Mouse (Mus musculus) CH12.LX (cell line): Measurements from ENCODE around the gene Tead1. TPM values are rescaled to one million over a fixed set of nuclear protein-coding genes. Genes with fewer than 3 reads are reported as not detected.

ENCODE experiments used
- DNase-seq: peaks from one replicate; pipeline ENCODE4 v3.0.0-alpha.2; 2013; ENCODE audit errors: extremely low read depth
- H3K27ac ChIP-seq: 2 replicates; pipeline ENCODE4 v1.5.1; 2012; ENCODE audit warnings: low read depth, mild to moderate bottlenecking, control low read depth, moderate library complexity; ENCODE audit not compliant: insufficient read depth
- H3K27me3 ChIP-seq: replicated peaks from 2 replicates; pipeline ENCODE3; 2012; ENCODE audit warnings: inconsistent platforms
- H3K36me3 ChIP-seq, 2 experiments: replicated peaks in 1 of 2; 2 replicates each; pipeline versions ENCODE3 to v1.6.1; 2012; ENCODE audit warnings: inconsistent platforms in 1 of 2, low read length in 1 of 2, mild to moderate bottlenecking in 1 of 2, mixed read lengths in 1 of 2, moderate library complexity in 1 of 2; ENCODE audit not compliant: control insufficient read depth in 1 of 2, insufficient read depth in 1 of 2
- H3K4me1 ChIP-seq, 2 experiments: 2 replicates each; pipeline ENCODE4 v1.6.1; 2012; ENCODE audit warnings: inconsistent platforms in 1 of 2, moderate library complexity in 1 of 2; ENCODE audit not compliant: insufficient read depth in 2 of 2, control insufficient read depth in 1 of 2
- H3K4me2 ChIP-seq: 2 replicates; pipeline ENCODE4 v1.6.1; 2012; ENCODE audit warnings: low read depth, mild to moderate bottlenecking, control low read depth; ENCODE audit not compliant: poor library complexity, insufficient read depth, severe bottlenecking
- H3K4me3 ChIP-seq, 3 experiments: fragments of 150-350 bp in 1 of 3; sonication (generic) in 1 of 3; replicated peaks in 1 of 3; 2 replicates each; pipeline versions ENCODE3 to v1.5.1; 2011 to 2012; ENCODE audit warnings: low read depth in 2 of 3, low read length in 2 of 3, mild to moderate bottlenecking in 2 of 3, moderate library complexity in 2 of 3, control low read depth in 1 of 3, improper control_type of control experiment in 1 of 3, inconsistent platforms in 1 of 3, mixed read lengths in 1 of 3; ENCODE audit not compliant: poor library complexity in 1 of 3
- H3K79me2 ChIP-seq: replicated peaks from 2 replicates; pipeline ENCODE4 v1.6.1; 2012; ENCODE audit warnings: mild to moderate bottlenecking, moderate library complexity; ENCODE audit not compliant: control insufficient read depth, poor library complexity, insufficient read depth, severe bottlenecking; ENCODE audit errors: extremely low read depth
- H3K9ac ChIP-seq: 2 replicates; pipeline ENCODE4 v1.6.1; 2012; ENCODE audit warnings: low read depth, mild to moderate bottlenecking, control low read depth, moderate library complexity; ENCODE audit not compliant: insufficient read depth
- H3K9me3 ChIP-seq: replicated peaks from 2 replicates; pipeline ENCODE3; 2012; ENCODE audit warnings: low read length, inconsistent platforms, mixed read lengths
- CHD2 ChIP-seq: IDR thresholded peaks from 2 replicates; pipeline ENCODE4 v1.6.1; 2011; ENCODE audit warnings: low read length, improper control_type of control experiment
- CTCF ChIP-seq, 2 experiments: IDR thresholded peaks in 1 of 2; conservative IDR thresholded peaks in 1 of 2; 2 replicates each; pipeline ENCODE4 v1.5.1; 2011 to 2012; ENCODE audit warnings: low read depth in 2 of 2, low read length in 2 of 2, improper control_type of control experiment in 1 of 2, inconsistent platforms in 1 of 2, mild to moderate bottlenecking in 1 of 2, moderate library complexity in 1 of 2
- E2F4 ChIP-seq: IDR thresholded peaks from 2 replicates; pipeline ENCODE4 v1.6.1; 2011; ENCODE audit warnings: low read depth, low read length, improper control_type of control experiment; ENCODE audit not compliant: insufficient replicate concordance
- ELF1 ChIP-seq: IDR thresholded peaks from 2 replicates; pipeline ENCODE4 v1.6.1; 2014; ENCODE audit warnings: low read depth, mild to moderate bottlenecking, inconsistent platforms, low read length, improper control_type of control experiment
- EP300 ChIP-seq: IDR thresholded peaks from 2 replicates; pipeline ENCODE4 v1.6.1; 2011; ENCODE audit warnings: low read length, improper control_type of control experiment
- HCFC1 ChIP-seq: IDR thresholded peaks from 2 replicates; pipeline ENCODE4 v1.6.1; 2012; ENCODE audit warnings: low read depth, mild to moderate bottlenecking, inconsistent platforms, low read length, improper control_type of control experiment
- JUN ChIP-seq: IDR thresholded peaks from 2 replicates; pipeline ENCODE4 v1.6.1; 2011; ENCODE audit warnings: low read depth, mild to moderate bottlenecking, low read length, improper control_type of control experiment, moderate library complexity; ENCODE audit not compliant: insufficient read depth
- JUND ChIP-seq: conservative IDR thresholded peaks from 2 replicates; pipeline ENCODE4 v1.6.1; 2011; ENCODE audit warnings: low read depth, low read length, improper control_type of control experiment
- KAT2A ChIP-seq: IDR thresholded peaks from 2 replicates; pipeline ENCODE4 v1.6.1; 2012; ENCODE audit warnings: low read length, improper control_type of control experiment, inconsistent platforms; ENCODE audit not compliant: insufficient replicate concordance
- MAFK ChIP-seq: IDR thresholded peaks from 2 replicates; pipeline ENCODE4 v1.6.1; 2011; ENCODE audit warnings: low read length, improper control_type of control experiment; ENCODE audit not compliant: insufficient replicate concordance
- MAX ChIP-seq: IDR thresholded peaks from 2 replicates; pipeline ENCODE4 v1.6.1; 2011; ENCODE audit warnings: low read length, improper control_type of control experiment
- MAZ ChIP-seq: IDR thresholded peaks from 2 replicates; pipeline ENCODE4 v1.6.1; 2012; ENCODE audit warnings: low read depth, mild to moderate bottlenecking, inconsistent platforms, low read length, improper control_type of control experiment, moderate library complexity
- MEF2A ChIP-seq: IDR thresholded peaks from 2 replicates; pipeline ENCODE4 v1.6.1; 2014; ENCODE audit warnings: low read depth, mild to moderate bottlenecking, inconsistent platforms, low read length, improper control_type of control experiment, borderline replicate concordance
- MYC ChIP-seq: IDR thresholded peaks from 2 replicates; pipeline ENCODE4 v1.6.1; 2011; ENCODE audit warnings: low read depth, mild to moderate bottlenecking, improper control_type of control experiment, low read length
- NELFE ChIP-seq: IDR thresholded peaks from 2 replicates; pipeline ENCODE4 v1.6.1; 2011; ENCODE audit warnings: low read depth, low read length, improper control_type of control experiment
- NRF1 ChIP-seq: IDR thresholded peaks from 2 replicates; pipeline ENCODE4 v1.6.1; 2014; ENCODE audit warnings: low read depth, mild to moderate bottlenecking, inconsistent platforms, low read length, improper control_type of control experiment, moderate library complexity
- PAX5 ChIP-seq: IDR thresholded peaks from 2 replicates; pipeline ENCODE4 v1.6.1; 2012; ENCODE audit warnings: low read length, inconsistent platforms, mixed read lengths
- POLR2A ChIP-seq: IDR thresholded peaks from 2 replicates; pipeline ENCODE4 v1.6.1; 2011; ENCODE audit warnings: low read depth, mild to moderate bottlenecking, improper control_type of control experiment, low read length
- POLR2AphosphoS2 ChIP-seq: IDR thresholded peaks from 2 replicates; pipeline ENCODE4 v1.6.1; 2011; ENCODE audit warnings: low read depth, low read length, improper control_type of control experiment
- SIN3A ChIP-seq: IDR thresholded peaks from 2 replicates; pipeline ENCODE4 v1.6.1; 2012; ENCODE audit warnings: low read length, improper control_type of control experiment, inconsistent platforms
- SMC3 ChIP-seq: IDR thresholded peaks from 2 replicates; pipeline ENCODE4 v1.6.1; 2011; ENCODE audit warnings: low read depth, low read length, improper control_type of control experiment
- TCF12 ChIP-seq: IDR thresholded peaks from 2 replicates; pipeline ENCODE4 v1.6.1; 2014; ENCODE audit warnings: low read depth, mild to moderate bottlenecking, inconsistent platforms, low read length, improper control_type of control experiment
- USF1 ChIP-seq: IDR thresholded peaks from 2 replicates; pipeline ENCODE4 v1.6.1; 2014; ENCODE audit warnings: low read depth, mild to moderate bottlenecking, inconsistent platforms, low read length, improper control_type of control experiment
- ZC3H11A ChIP-seq: IDR thresholded peaks from 2 replicates; pipeline ENCODE4 v1.6.1; 2012; ENCODE audit warnings: low read depth, mild to moderate bottlenecking, inconsistent platforms, low read length, improper control_type of control experiment
- ZKSCAN1 ChIP-seq: IDR thresholded peaks from 2 replicates; pipeline ENCODE4 v1.6.1; 2012; ENCODE audit warnings: low read depth, inconsistent platforms, low read length, improper control_type of control experiment, borderline replicate concordance
- ZMIZ1 ChIP-seq: IDR thresholded peaks from 2 replicates; pipeline ENCODE4 v1.6.1; 2012; ENCODE audit warnings: low read depth, mild to moderate bottlenecking, inconsistent platforms, low read length, improper control_type of control experiment
- dilution Hi-C: fragments of 300-500 bp; cut with MboI; formaldehyde crosslinking; loops from 2 replicates; pipeline ENCODE4 v1.14.3; 2020; ENCODE audit warnings: low sequenced_read_pairs; ENCODE audit not compliant: extremely low pct_unique_long_range_greater_than_20kb, extremely low pct_ligation_motif_present
- in situ Hi-C: fragments of 300-500 bp; cut with MboI; formaldehyde crosslinking; loops from 3 replicates; pipeline ENCODE4 v1.14.3; 2019; ENCODE audit warnings: low sequenced_read_pairs, low pct_ligation_motif_present, low pct_unique_long_range_greater_than_20kb, mixed read lengths
- polyA plus RNA-seq: library from polyadenylated mRNA; unstranded; fragments of >175 nt; gene quantifications from 2 replicates; pipeline ENCODE4 v1.2.1, GENCODE M21; 2012; ENCODE audit warnings: low read depth; ENCODE audit not compliant: insufficient read length
- total RNA-seq, 2 experiments: library from RNA; depleted of rRNA; stranded (reverse); fragments of 300-350 nt in 1 of 2; fragments of >200 nt in 1 of 2; gene quantifications; 2 replicates each; pipeline ENCODE4 v1.2.3; 2012 to 2014

Tead1 gene
- total and polyA plus RNA-seq, 3 experiments = not detected

DNA sequence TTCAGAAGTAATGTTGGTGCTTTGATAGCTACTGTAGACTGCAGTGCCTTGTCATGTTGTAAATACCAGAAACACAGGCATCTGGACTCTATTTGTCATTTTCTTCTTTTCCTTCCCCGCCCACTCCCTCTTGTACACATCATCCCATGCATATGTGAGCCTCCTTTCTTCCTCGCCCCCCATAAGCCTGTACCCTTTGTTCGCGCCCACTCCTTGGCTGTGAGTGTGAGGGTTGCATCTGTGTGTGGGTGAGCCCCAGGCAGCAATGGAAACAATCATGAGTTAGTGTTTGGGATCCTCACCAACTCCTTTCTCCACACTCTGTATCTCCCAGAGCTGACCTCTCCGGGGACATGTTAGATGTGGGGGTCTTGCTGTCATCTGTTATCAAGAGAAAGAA, 183.0 kb downstream of the Tead1 start:
- Histone ChIP-seq H3K4me3 (no peak overlapping the region), H3K4me1 (peaks cover 0 to 8% of the 10 kb centered on the region in 2 experiments; a peak in 2 of 4 replicates), H3K9me3 (no peaks in the 10 kb centered on the region), H3K27ac (no peak overlapping the region), H3K27me3 (peaks cover 9% of the 10 kb centered on the region), H3K79me2 (no peaks in the 10 kb centered on the region), H3K4me2 (no peak overlapping the region), H3K36me3 (no peaks in the 10 kb centered on the region), H3K9ac (no peak overlapping the region)
- TF ChIP-seq HCFC1 = no peak
- TF ChIP-seq ELF1 = no peak
- TF ChIP-seq USF1 = no peak
- TF ChIP-seq SMC3 = no peak
- TF ChIP-seq CHD2 = no peak
- TF ChIP-seq NRF1 = no peak
- TF ChIP-seq MYC = no peak
- no peak for TF ChIP-seq CTCF (conservative IDR thresholded peaks at IDR 0.05 in 1 of 2, IDR thresholded peaks at IDR 0.05 in 1 of 2; ENCODE audit: low read depth in 2 of 2, low read length in 2 of 2)
- TF ChIP-seq NELFE = no peak
- no peak for TF ChIP-seq SIN3A
- TF ChIP-seq MAX = no peak
- TF ChIP-seq PAX5 = no peak
- no peak for TF ChIP-seq POLR2AphosphoS2
- TF ChIP-seq ZC3H11A = no peak
- TF ChIP-seq ZMIZ1 = no peak
- TF ChIP-seq TCF12 = no peak
- TF ChIP-seq MAFK = no peak
- in situ Hi-C loops (loop anchor here (10.0 kb wide), 1 partner anchor 457 kb away; no protein-coding TSS in a partner anchor), dilution Hi-C loops (no loop called here)
- DNase-seq = no peak

- peaks cover 0 to 8% of the 10 kb centered on the region in 2 experiments; a peak in 2 of 4 replicates for H3K4me1 ChIP-seq
- H3K79me2 ChIP-seq = no peaks in the 10 kb centered on the region
- H3K4me3 ChIP-seq = no peak overlapping the region
- no peaks in the 10 kb centered on the region for H3K9me3 ChIP-seq
- no peak overlapping the region for H3K27ac ChIP-seq
- no peak overlapping the region for H3K4me2 ChIP-seq
- peaks cover 5% of the 10 kb centered on the region for H3K27me3 ChIP-seq
- dilution Hi-C loops (no loop called here), in situ Hi-C loops (loop anchor here (10.0 kb wide), 1 partner anchor 459 kb away; no protein-coding TSS in a partner anchor)
- no peak overlapping the region for H3K9ac ChIP-seq
- TF ChIP-seq POLR2A = no peak
- TF ChIP-seq MAX = no peak
- no peak for TF ChIP-seq ZKSCAN1
- no peak for TF ChIP-seq EP300
- no peak for TF ChIP-seq SMC3
- TF ChIP-seq HCFC1 = no peak
- no peak for TF ChIP-seq KAT2A
- no peak for TF ChIP-seq MAZ
- TF ChIP-seq JUND = no peak
- no peak for TF ChIP-seq E2F4
- no peak for TF ChIP-seq JUN
- TF ChIP-seq MEF2A = no peak
- TF ChIP-seq ZMIZ1 = no peak
- TF ChIP-seq PAX5 = no peak
- no peak for DNase-seq
- no peaks in the 10 kb centered on the region for H3K36me3 ChIP-seq
Measured at GRCm38 (mm10) chr7:112864188-112864587, 185.1 kb downstream of the Tead1 start.
